Mouse (Mus musculus): Measurements from ENCODE around the gene Siah3.
"Not testable (repeated sequence)": the region's sequence is repeated elsewhere in the genome, so short reads cannot be mapped to it uniquely, and the experiment has no call there.

Gene Siah3

DNA sequence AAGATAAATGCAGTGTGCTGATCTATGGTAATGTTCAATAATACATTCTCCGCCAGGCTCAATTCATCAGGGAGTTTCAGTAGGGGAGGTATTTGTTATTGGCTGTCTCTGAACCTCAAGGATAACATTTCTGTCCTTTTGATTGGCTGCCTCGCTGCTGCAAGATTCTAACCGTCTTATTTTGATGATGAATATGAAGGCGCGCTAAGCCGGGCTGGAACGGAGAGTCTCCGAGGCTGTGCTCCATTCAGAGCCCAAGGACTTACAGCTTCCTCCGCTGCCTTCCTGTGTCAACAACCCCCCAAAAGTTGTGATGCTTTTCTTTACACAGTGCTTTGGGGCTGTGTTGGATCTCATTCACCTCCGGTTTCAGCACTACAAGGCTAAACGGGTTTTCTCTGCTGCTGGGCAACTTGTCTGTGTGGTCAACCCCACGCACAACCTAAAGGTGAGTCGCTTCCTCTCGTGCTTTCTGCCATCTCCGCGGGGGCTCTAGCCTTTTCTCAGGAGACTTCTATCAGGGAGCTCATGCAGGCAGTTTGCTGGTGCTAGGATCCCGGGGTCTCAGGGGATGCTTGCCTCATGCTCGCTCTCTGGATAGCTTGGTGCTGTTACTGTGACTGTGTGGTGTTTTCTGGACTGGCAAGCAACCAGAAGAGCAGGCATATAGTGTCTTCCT lies at the start of gene Siah3:
TSS of gene Siah3 (plus strand) at position 240 of the 679 bp plus-strand sequence.
- peak; percentile 52 for DNase-seq

DNA sequence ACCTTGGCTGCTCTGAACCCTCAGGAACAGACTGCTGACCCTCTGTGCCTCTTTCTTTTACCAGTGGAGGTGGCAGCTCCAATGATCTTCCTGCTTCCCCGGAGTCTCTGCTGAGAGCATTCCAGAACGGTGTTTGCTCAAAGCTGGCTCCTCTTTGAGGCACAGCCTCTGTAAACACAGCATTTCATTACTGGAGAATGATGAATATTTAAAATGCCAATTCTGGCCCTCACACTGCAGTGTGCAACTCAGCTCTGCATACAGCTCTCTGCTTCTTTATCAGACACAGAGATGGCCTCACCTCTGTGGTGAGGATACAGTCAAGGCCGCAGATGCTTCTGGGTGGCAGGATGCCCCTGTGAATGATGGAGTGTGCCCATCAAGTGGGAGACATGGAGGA lies 46.0 kb upstream of the Siah3 start:
- DNase-seq: no peak

DNA sequence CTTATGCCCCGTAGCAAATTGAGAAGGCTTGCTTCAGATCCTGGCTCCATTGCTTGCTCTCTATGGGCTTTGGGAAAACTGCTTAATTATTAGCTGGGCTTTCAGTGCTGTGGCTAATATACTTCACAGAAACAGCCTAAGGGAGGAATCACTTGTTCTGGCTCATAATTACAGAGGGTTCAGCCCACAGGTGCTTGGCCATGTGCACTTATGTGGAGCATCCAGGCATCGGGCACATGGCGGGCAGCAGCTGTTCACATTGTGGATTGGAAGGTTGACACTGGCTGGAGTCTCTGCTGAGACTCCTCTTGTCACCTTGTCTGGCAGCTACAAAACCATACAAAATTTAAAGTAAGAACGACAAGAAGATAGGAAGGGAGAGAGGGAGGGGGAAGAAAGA lies 45.4 kb upstream of the Siah3 start:
- DNase-seq: no peak

- DNase-seq: no peak
These were observed 37.1 kb upstream of the Siah3 start for GRCm38 (mm10) chr14:75418721-75419120.

DNA sequence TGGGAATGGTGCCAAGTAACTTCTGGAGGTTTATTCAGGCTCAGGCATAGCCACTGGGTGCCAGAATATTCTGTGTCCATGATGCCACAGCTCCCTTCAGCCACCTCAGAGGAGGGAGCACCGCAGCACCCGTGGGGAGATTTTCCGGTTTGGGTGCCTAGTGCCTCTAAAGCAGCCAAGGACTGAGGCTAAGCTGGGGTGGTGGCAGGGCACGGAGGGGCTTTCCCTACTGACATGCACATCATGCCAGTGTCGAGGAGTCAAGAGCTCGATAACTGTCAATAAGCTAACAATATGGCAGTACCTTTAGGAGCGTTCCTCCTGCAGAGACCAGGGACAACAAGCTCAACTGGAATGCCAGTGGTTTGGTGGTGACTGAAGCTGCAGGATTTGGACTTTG lies 35.9 kb upstream of the Siah3 start:
- DNase-seq: no peak

GRCm38 (mm10) chr14:75420811-75421210 lies 35.0 kb upstream of the Siah3 start:
- DNase-seq: no peak

GRCm38 (mm10) chr14:75431173-75431786 lies 24.5 kb upstream of the Siah3 start:
- no peak for DNase-seq

GRCm38 (mm10) chr14:75432850-75433249 lies 22.9 kb upstream of the Siah3 start:
- DNase-seq: no peak

GRCm38 (mm10) chr14:75434576-75434975 lies 21.2 kb upstream of the Siah3 start:
- no peak for DNase-seq

DNA sequence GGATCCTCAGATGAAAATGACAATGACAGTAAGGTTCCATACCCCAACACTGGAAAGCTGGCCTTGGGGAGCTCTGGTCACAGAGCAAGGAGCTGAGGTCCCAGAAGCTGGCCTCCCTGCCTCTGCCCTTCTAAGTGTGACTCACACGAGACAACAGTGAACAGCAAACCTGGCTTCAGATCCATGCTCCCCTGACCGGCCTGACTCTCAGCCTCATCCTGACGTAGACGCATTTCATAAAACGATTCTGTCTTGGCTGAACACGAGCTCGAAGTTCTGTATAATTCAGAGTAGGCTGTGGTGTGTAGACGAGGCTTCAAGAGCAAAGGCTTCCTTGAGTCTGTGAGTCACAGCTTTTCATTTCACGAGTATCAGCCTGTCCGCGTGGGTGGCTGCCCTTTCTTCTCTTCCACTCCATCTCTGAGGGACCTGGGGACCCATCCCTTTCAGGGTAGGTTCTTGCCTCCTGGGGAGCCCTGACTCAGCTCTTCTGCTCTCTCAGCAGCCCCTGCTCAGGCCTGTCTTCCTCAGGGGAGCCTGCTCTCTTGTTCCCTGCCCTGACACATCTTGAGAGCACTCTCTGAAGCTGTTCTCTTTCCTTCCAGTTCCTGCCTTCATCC lies 11.2 kb upstream of the Siah3 start:
- DNase-seq: no peak

DNA sequence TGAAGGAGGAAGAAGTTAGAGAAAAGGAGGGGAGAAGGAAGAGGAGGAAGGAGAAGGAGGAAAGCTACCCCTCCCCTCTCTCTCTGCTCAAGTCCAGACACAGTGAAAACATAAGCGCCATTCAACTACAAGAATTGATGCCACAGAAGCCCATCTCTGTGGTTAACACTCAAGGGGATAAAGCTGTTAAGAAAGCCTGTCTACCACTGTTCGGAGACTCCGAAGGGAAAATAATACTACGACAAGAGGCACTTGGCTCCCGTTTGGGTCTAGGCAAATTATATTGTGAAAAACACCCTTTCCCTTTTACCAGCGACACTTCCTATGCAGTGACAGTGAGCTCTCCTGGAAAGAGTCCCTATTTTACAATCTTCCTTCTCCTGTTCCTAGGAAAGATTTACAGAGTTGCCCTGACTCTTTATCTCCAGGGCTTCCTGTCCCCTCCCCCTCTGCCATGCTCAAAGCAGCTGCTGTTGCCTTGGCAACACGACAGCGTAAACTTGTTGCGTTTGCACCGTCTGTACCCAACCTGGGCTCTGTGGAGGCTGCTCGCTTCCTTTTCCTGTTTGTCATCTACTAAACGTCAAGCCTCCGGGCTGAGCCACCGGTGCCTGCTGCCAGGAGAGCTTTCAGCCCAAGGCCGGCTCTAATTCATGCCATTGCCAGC lies 10.4 kb upstream of the Siah3 start:
- peak; percentile 44 for DNase-seq

DNA sequence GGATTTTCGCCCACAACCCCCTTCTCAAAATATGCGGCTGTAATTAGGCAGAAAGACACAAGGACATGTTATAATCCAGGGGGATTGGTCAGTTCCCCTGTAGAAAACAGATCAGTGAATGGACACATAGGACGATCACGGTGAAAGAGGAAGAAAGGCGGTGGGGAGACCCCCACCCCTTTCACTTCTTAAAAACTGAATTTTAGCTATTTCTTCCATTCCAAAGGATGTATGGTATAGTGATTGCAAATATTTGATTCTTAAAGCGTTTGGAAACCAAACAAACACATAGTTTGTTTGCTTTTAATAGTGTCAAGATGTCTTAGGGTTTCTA lies 9.9 kb upstream of the Siah3 start:
- DNase-seq: no peak

DNA sequence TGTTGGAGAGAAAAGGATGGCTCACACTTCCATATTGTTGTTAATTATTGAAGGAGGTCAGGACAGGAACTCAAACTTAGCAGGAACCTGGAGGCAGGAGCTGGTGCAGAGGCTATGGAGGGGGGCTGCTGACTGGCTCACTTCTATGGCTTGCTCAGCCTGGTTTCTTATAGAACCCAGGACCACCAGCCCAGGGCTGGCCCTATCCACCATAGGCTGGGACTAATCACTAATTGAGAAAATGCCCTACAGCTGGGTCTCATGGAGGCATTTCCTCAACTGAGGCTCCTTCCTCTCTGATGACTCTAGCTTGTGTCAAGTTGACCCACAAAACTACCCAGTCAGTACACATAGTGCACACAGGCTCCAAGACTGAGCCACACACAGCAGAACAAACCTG lies 9.5 kb upstream of the Siah3 start:
- not testable (repeated sequence) for DNase-seq

GRCm38 (mm10) chr14:75453906-75454305 lies 1.9 kb upstream of the Siah3 start:
- DNase-seq: no peak

DNA sequence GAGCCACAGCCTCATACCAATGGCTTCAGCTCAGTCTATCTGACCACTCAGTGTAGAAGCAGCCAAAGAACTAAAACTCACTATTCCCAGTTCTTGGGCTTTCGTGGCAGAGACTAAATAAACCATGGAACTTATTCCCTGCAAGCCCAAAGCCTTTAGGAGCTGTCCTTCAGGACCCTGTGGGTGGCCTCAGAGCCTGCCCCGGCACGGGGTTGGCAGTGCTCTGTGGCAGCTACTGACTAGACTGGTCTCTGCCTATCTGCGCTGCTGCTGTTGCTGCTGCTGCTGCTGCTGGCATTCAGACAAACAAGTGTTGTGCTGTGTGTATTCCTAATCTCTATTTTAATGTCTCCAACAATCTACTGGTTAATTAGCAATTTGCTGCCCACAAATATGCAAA lies 1.1 kb upstream of the Siah3 start:
- DNase-seq: no peak

GRCm38 (mm10) chr14:75455361-75455742 lies 430 bp upstream of the Siah3 start:
- no peak for DNase-seq

GRCm38 (mm10) chr14:75456489-75457220 lies 873 bp downstream of the Siah3 start:
- DNase-seq: peak; percentile 34

DNA sequence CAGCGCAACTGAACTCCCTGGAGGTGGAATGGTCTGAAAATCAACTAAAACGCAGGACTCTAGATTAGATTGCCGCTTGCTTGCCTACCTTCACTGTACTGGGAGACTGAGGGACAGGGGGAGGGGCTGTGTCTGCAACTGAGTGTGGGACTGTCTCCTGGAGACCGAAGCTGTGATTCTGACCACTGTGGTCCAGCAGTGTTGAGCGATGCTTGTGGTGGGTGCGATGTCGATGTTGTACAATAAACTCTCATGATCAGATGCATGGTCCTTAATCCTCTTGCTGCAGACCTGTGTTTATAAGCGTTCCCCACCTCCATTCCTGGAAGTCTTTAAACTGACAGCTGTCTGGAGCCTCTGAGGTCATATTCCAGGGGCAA lies 1.4 kb downstream of the Siah3 start:
- no peak for DNase-seq

DNA sequence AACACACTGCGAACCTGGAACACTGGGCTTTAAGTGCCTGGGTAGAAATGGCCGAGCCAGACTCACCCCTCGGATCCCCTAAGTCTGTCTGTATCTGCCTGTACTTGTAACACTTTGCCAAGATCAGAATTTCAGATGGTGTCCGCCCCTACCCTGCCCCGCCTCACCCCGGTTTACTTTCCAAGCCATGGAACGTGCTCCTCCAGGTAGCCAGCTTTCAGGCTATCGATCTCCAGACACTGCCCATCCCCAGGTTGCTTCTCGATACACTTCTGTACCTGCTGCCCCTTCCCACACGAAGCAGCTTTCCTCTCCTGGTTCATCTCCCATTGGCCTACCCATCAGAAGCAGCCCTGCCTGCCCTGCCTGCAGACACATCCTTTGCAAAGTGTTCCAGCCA lies 3.6 kb downstream of the Siah3 start:
- DNase-seq: no peak

GRCm38 (mm10) chr14:75459991-75460390 lies 4.2 kb downstream of the Siah3 start:
- DNase-seq: no peak

- DNase-seq: no peak
These were observed 4.7 kb downstream of the Siah3 start for GRCm38 (mm10) chr14:75460436-75460835.

DNA sequence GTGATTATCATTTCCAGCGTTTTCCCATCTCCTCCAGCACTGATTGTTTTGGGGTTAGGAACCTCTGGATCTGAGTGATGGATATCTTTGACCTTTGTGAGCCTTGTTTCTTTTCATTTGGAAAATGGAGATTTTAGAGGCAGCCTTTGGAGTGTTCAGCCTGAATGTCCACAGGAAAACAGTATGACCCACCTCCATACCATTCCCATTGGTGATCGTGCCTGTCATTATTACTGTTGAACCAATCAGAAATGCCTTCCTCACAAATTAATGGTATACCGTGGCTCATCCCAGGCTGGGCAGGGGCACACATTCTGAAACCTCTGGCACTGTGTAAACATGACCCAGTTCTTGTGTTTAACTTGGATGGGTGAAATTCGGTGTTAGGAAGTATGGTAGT lies 6.0 kb downstream of the Siah3 start:
- no peak for DNase-seq

GRCm38 (mm10) chr14:75463171-75463570 lies 7.4 kb downstream of the Siah3 start:
- peak; percentile 40 for DNase-seq

All from cerebellum, adult 9-10 months (tissue).